Mouse (Mus musculus) liver, adult 2 months (tissue): Measurements from ENCODE around the gene Zc3h15. TPM values are rescaled to one million over a fixed set of nuclear protein-coding genes. Genes with fewer than 3 reads are reported as not detected.
"Not testable (repeated sequence)": the region's sequence is repeated elsewhere in the genome, so short reads cannot be mapped to it uniquely, and the experiment has no call there.

Experiments used
- DNase-seq: peaks from one replicate; pipeline ENCODE4 v3.0.0-alpha.2; 2011; ENCODE audit warnings: low read depth, low spot score; ENCODE audit errors: extremely low read depth
- H3K27ac ChIP-seq: fragments of 200-500 bp; replicated peaks from 2 replicates; pipeline ENCODE4 v1.5.1; 2012; ENCODE audit warnings: low read depth, mild to moderate bottlenecking, control low read depth, inconsistent platforms, low read length; ENCODE audit not compliant: insufficient read depth
- H3K27me3 ChIP-seq: fragments of 200-500 bp; 2 replicates; pipeline ENCODE4 v1.6.1; 2012; ENCODE audit warnings: mild to moderate bottlenecking, moderate library complexity, low read length, inconsistent platforms; ENCODE audit not compliant: control insufficient read depth, insufficient read depth
- H3K36me3 ChIP-seq: fragments of 200-500 bp; 2 replicates; pipeline ENCODE4 v1.6.1; 2012; ENCODE audit warnings: low read length, inconsistent platforms; ENCODE audit not compliant: control insufficient read depth, insufficient read depth
- H3K4me1 ChIP-seq: fragments of 200-500 bp; 2 replicates; pipeline ENCODE4 v1.6.1; 2011; ENCODE audit warnings: low read length; ENCODE audit not compliant: control insufficient read depth, insufficient read depth
- H3K4me3 ChIP-seq: fragments of 200-500 bp; 2 replicates; pipeline ENCODE4 v1.5.1; 2011; ENCODE audit warnings: low read depth, mild to moderate bottlenecking, control low read depth, low read length, moderate library complexity; ENCODE audit not compliant: insufficient read depth
- H3K79me2 ChIP-seq: fragments of 200-500 bp; 2 replicates; pipeline ENCODE4 v1.6.1; 2012; ENCODE audit warnings: inconsistent platforms, mild to moderate bottlenecking, low read length, moderate library complexity; ENCODE audit not compliant: control insufficient read depth, insufficient read depth
- H3K9ac ChIP-seq: fragments of 200-500 bp; 2 replicates; pipeline ENCODE4 v1.6.1; 2012; ENCODE audit warnings: low read depth, mild to moderate bottlenecking, control low read depth, inconsistent platforms, low read length
- CTCF ChIP-seq: fragments of 200-500 bp; IDR thresholded peaks from 2 replicates; pipeline ENCODE4 v1.5.1; 2011; ENCODE audit warnings: low read depth, low read length, control low read depth
- POLR2A ChIP-seq: fragments of 200-500 bp; IDR thresholded peaks from 2 replicates; pipeline ENCODE4 v1.6.1; 2011; ENCODE audit warnings: low read length, control low read depth; ENCODE audit not compliant: insufficient read depth; ENCODE audit errors: extremely low read depth
- WGBS: fragments of 180-500 bp; shearing (Covaris S2); methylation state at CpG from one replicate; pipeline ENCODE4 v1.1.7; 2018; 5-methylcytosine and 5-hydroxymethylcytosine counted together
- polyA plus RNA-seq: library from polyadenylated mRNA; depleted of rRNA; stranded (reverse); fragments of >200 nt; gene quantifications from 2 replicates; pipeline ENCODE4 v1.2.3, GENCODE M21; 2012
- total RNA-seq: library from RNA; depleted of rRNA; stranded (reverse); fragments of >200 nt; gene quantifications from 2 replicates; pipeline ENCODE4 v1.2.3, GENCODE M21; 2014

Zc3h15 gene
- total and polyA plus RNA-seq, 2 experiments = 14.6 to 57.6 TPM

DNA sequence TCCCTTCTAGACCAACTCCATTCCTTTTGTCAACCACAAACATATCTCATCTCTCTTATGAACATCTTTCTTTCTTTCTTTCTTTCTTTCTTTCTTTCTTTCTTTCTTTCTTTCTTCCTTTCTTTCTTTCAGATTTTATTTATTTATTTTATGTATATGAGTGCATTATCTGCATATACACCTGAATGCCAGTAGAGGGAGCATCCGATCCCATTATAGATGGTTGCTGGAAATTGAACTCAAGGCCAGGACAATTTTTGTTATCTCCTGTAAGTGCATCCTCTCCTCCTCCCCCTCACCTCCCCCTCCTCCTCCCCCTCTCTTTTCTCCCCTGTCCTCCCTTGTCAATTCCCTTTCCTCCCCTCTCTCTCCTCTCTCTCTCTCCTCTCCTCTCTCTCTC is 54.2 kb downstream of the Zc3h15 start:
- WGBS = 83% methylated on average over 1 of the region's 1 CpGs
- no peak overlapping the region for H3K4me3 ChIP-seq
- no peaks in the 10 kb centered on the region for H3K79me2 ChIP-seq
- DNase-seq = peak; percentile 20
- TF ChIP-seq POLR2A (no peak), CTCF (peak; percentile 32)
- H3K36me3 ChIP-seq = no peaks in the 10 kb centered on the region
- H3K27ac ChIP-seq = no peak overlapping the region
- H3K9ac ChIP-seq = no peak overlapping the region
- no peaks in the 10 kb centered on the region for H3K27me3 ChIP-seq
- H3K4me1 ChIP-seq = no peaks in the 10 kb centered on the region

DNA sequence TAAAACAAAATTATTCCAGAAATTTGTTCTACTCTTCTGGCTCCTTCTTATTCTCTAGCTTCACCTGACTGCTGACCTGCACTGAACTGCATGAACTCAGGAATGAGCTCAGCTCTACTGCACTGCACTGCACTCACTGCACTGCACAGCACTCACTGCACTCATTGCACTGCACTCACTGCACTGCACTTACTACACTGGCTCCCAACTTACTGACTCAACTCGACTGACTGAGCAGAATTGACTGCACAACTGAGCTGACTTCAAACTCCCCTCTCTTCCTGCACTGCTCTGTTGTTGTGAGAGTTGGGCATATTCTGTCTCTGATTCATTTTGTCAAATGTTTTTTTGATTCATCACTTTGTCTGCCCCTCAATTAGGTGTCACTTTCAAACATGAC is 55.1 kb downstream of the Zc3h15 start:
- Histone ChIP-seq H3K9ac (no peak overlapping the region), H3K4me1 (no peaks in the 10 kb centered on the region), H3K79me2 (no peaks in the 10 kb centered on the region), H3K27me3 (no peaks in the 10 kb centered on the region), H3K36me3 (no peaks in the 10 kb centered on the region), H3K4me3 (no peak overlapping the region), H3K27ac (no peak overlapping the region)
- DNase-seq = no peak
- WGBS = 46% methylated on average over 1 of the region's 1 CpGs
- TF ChIP-seq CTCF (no peak), POLR2A (no peak)

DNA sequence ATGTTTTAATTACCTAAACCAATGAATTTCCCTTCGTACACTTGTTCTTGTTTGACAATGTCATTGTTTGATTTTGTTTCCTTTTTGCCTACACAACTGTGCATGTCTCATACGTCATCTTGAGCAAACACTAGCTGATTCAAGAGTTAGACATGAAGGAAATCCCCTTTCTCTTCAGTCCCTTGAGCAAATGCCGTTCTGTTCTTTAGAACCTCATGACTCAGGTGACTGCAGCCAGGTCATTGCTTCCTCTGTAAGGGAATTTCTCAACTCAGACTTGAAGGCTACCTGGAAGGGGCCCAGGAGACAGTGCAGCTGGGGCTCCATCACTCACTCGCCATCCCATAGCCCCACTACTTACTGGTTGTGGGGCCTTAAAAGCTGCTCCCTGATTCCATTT is 56.4 kb downstream of the Zc3h15 start:
- WGBS = 86% methylated on average over 4 of the region's 4 CpGs
- Histone ChIP-seq H3K9ac (no peak overlapping the region), H3K27ac (no peak overlapping the region), H3K79me2 (no peaks in the 10 kb centered on the region), H3K4me1 (no peaks in the 10 kb centered on the region), H3K4me3 (no peak overlapping the region), H3K36me3 (no peaks in the 10 kb centered on the region), H3K27me3 (no peaks in the 10 kb centered on the region)
- DNase-seq = no peak
- TF ChIP-seq POLR2A = no peak
- no peak for TF ChIP-seq CTCF

DNA sequence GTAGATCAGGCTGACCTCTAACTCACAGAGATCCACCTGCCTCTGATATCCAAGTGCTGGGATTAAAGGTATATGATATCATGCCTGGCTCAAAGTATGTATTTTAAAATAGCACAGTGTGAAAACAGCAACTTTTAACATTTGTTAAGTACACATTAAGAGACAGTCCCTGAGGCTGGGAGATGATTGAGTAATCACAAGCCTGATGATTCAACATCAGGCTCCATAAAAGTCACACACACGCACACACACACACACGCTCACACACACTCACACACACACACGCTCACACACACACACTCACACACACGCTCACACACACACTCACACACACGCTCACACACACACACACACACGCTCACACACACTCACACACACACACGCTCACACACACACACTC is 58.2 kb downstream of the Zc3h15 start:
- no peaks in the 10 kb centered on the region for H3K36me3 ChIP-seq
- no peaks in the 10 kb centered on the region for H3K4me1 ChIP-seq
- WGBS = 86% methylated on average over 7 of the region's 7 CpGs
- TF ChIP-seq POLR2A (no peak), CTCF (no peak)
- no peak overlapping the region for H3K9ac ChIP-seq
- no peak overlapping the region for H3K4me3 ChIP-seq
- H3K27me3 ChIP-seq = no peaks in the 10 kb centered on the region
- DNase-seq = no peak
- no peaks in the 10 kb centered on the region for H3K79me2 ChIP-seq
- H3K27ac ChIP-seq = no peak overlapping the region

DNA sequence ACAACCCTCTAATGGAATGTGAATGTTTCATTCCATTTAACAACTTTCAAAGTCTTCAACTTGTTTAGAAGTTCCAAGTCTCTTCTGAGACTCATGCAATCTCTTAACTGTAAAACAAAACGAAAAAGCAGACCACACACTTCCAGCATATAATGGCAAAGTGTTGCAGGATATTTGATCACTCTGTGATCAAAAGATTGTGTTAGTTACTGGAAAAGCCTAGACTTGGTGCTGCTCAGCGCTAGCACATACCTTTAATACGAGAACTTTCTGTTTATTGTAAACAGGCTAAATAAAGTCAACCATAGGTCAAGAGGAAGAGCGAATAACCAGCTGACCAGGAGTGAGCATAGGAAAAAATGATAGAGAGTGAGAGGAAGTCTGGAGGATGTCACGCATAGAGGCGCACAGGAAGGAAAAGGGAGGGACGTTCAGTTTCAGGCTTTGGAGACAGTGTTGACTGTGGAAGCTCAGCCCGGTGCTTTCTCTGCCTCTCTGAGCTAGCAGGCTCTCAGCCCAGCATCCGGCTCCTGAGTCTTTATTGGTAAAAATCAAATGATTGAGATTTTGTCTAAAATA is 61.4 kb downstream of the Zc3h15 start:
- TF ChIP-seq POLR2A = no peak
- no peak for TF ChIP-seq CTCF
- no peaks in the 10 kb centered on the region for H3K36me3 ChIP-seq
- H3K4me1 ChIP-seq = peaks cover 3% of the 10 kb centered on the region
- H3K27ac ChIP-seq = no peak overlapping the region
- no peak overlapping the region for H3K4me3 ChIP-seq
- H3K9ac ChIP-seq = no peak overlapping the region
- no peak for DNase-seq
- WGBS = 72% methylated on average over 9 of the region's 9 CpGs
- no peaks in the 10 kb centered on the region for H3K27me3 ChIP-seq
- H3K79me2 ChIP-seq = no peaks in the 10 kb centered on the region

DNA sequence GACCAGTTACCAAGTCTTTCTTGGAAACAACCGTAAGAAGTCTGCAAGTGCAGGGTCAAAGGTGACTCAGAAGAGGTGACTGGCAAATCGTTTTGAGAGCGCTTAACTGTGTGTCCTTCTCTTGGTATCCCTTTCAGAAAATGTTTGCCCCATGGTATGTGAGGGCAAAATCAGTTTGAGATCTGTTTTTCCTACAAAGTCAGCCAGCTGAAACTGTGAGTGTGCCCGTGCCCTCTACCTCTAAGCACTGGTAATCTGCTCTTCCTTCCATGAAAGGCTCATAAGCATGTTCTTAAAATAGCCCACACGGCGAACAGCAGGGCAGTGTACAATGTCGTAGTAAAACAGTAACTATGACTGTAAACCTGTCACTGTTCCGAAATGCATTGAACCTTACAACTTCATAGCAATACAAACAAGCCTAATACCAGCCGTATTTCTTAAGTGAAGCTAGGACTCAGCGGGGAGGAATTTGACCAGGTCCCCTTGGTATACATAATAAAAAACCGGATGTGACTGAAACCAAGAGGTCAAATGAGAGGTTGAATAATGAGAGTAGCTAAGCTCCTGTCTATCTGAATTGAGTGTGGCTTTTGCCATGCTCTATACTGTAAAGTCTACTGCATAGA is 65.8 kb downstream of the Zc3h15 start:
- 18% methylated on average over 11 of the region's 11 CpGs for WGBS
- Histone ChIP-seq H3K27ac (peak overlapping the region; percentile 61), H3K9ac (0 out of 2 replicates have a peak overlapping the region, but pooled peaks have one; percentile 57), H3K27me3 (no peaks in the 10 kb centered on the region), H3K79me2 (no peaks in the 10 kb centered on the region), H3K4me3 (no peak overlapping the region), H3K36me3 (no peaks in the 10 kb centered on the region), H3K4me1 (peaks cover 3% of the 10 kb centered on the region)
- TF ChIP-seq CTCF (no peak), POLR2A (no peak)
- peak; percentile 74 for DNase-seq

DNA sequence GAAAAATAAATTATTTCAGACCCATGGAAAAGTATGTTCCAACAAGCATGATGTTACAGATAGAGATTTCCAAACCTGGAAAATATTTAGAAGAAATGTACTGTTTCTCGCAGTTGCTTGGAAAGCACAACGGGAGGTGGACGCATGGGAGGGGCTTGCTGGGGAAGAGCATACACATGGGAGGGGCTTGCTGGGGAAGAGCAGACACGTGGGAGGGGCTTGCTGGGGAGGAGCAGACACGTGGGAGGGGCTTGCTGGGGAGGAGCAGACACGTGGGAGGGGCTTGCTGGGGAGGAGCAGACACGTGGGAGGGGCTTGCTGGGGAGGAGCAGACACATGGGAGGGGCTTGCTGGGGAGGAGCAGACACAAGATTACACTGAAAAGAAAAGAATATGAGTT is 69.0 kb downstream of the Zc3h15 start:
- H3K4me1 ChIP-seq, H3K79me2 ChIP-seq, H3K27ac ChIP-seq, DNase-seq, H3K27me3 ChIP-seq, H3K4me3 ChIP-seq, H3K9ac ChIP-seq, H3K36me3 ChIP-seq: not testable (repeated sequence)
- WGBS = 72% methylated on average over 7 of the region's 7 CpGs
